Mouse (Mus musculus) stomach, postnatal 0 days (tissue): ENCODE data around the gene Bcl11a. TPM values are rescaled to one million over a fixed set of nuclear protein-coding genes. Genes with fewer than 3 reads are reported as not detected.

Experiments
- ATAC-seq: fragments of 200-750 bp; cut with Nextera tagmentation; 2 replicates; pipeline ENCODE4 v1.8.0; 2017; ENCODE audit not compliant: low FRiP score, low TSS enrichment
- DNase-seq: peaks from one replicate; pipeline ENCODE4 v3.0.0-alpha.2; 2016; ENCODE audit warnings: low spot score
- H3K27ac ChIP-seq: fragments of 300-500 bp; sonication (generic); replicated peaks from 2 replicates; pipeline ENCODE4 v1.5.1; 2014; ENCODE audit warnings: mild to moderate bottlenecking, control low read depth
- H3K27me3 ChIP-seq: fragments of 300-500 bp; sonication (generic); 2 replicates; pipeline ENCODE4 v1.6.1; 2014; ENCODE audit warnings: low read length; ENCODE audit not compliant: control insufficient read depth, insufficient read depth
- H3K36me3 ChIP-seq: fragments of 300-500 bp; sonication (generic); 2 replicates; pipeline ENCODE4 v1.6.1; 2014; ENCODE audit warnings: low read length, mixed read lengths; ENCODE audit not compliant: control insufficient read depth, insufficient read depth
- H3K4me1 ChIP-seq: fragments of 300-500 bp; sonication (generic); replicated peaks from 2 replicates; pipeline ENCODE4 v1.6.1; 2014; ENCODE audit warnings: antibody characterized with exemption; ENCODE audit not compliant: control insufficient read depth, insufficient read depth
- H3K4me2 ChIP-seq: fragments of 300-500 bp; sonication (generic); replicated peaks from 2 replicates; pipeline ENCODE4 v1.6.1; 2014; ENCODE audit warnings: low read depth, mild to moderate bottlenecking, control low read depth, moderate library complexity
- H3K4me3 ChIP-seq: fragments of 300-500 bp; sonication (generic); 2 replicates; pipeline ENCODE4 v1.5.1; 2014; ENCODE audit warnings: low read depth, low read length, control low read depth
- H3K9ac ChIP-seq: fragments of 300-500 bp; sonication (generic); 2 replicates; pipeline ENCODE4 v1.6.1; 2014; ENCODE audit warnings: mild to moderate bottlenecking, low read length, control low read depth, mixed read lengths
- H3K9me3 ChIP-seq: fragments of 300-500 bp; sonication (generic); 2 replicates; pipeline ENCODE4 v1.6.1; 2016; ENCODE audit warnings: low read length; ENCODE audit not compliant: control insufficient read depth
- CTCF ChIP-seq: IDR thresholded peaks from 2 replicates; pipeline ENCODE4 v1.5.1; 2016; ENCODE audit warnings: antibody characterized with exemption, low read depth, mild to moderate bottlenecking, moderate library complexity
- EP300 ChIP-seq: optimal IDR thresholded peaks from 2 replicates; pipeline ENCODE3; 2016; ENCODE audit warnings: antibody characterized with exemption
- WGBS: fragments of 180-500 bp; shearing (Covaris S2); extraction: QIAGEN DNeasy Blood & Tissue Kit; methylation state at CpG from one replicate; pipeline ENCODE4 v1.1.7; 2014; 5-methylcytosine and 5-hydroxymethylcytosine counted together
- polyA plus RNA-seq: library from polyadenylated mRNA; unstranded; fragments of >200 nt; fragmentation: Nextera tagmentation; extraction: Ambion mirVana; gene quantifications from 2 replicates; pipeline ENCODE4 v1.2.1, GENCODE M21; 2015

The Bcl11a gene
- polyA plus RNA-seq, 1 experiment from 2014 or later, result 10.5 TPM

DNA sequence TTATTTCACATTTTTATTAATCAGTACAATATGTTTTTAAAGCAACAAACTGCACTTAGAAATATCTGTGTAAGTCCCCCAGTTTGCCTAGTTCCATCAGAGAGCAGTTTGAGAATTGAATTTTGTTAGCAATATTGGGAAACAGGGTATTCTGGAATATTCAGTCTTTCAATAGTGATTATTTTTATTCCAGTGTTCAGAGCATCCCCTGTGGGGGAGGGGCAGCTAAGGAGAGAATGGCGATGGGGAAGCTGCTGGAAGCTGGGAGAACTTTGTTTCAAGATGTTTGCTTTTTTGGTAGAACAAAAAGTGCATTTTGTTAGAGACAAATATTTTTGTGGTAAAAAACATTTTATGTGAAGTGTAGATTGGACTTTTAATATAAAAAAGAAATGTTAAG is 18.7 kb upstream of the Bcl11a start:
- H3K27ac ChIP-seq, result no peak overlapping the region
- DNase-seq (no peak), ATAC-seq (no peak)
- H3K9me3 ChIP-seq, result no peaks in the 10 kb centered on the region
- no peaks in the 10 kb centered on the region for H3K36me3 ChIP-seq
- peaks cover 2% of the 10 kb centered on the region; the same call in 1 of the 2 replicates for H3K27me3 ChIP-seq
- 35% methylated on average over 1 of the region's 1 CpGs for WGBS
- H3K4me3 ChIP-seq, result no peak overlapping the region
- no peak overlapping the region for H3K4me2 ChIP-seq
- TF ChIP-seq CTCF (no peak), EP300 (no peak)
- no peaks in the 10 kb centered on the region for H3K4me1 ChIP-seq
- no peak overlapping the region for H3K9ac ChIP-seq

DNA sequence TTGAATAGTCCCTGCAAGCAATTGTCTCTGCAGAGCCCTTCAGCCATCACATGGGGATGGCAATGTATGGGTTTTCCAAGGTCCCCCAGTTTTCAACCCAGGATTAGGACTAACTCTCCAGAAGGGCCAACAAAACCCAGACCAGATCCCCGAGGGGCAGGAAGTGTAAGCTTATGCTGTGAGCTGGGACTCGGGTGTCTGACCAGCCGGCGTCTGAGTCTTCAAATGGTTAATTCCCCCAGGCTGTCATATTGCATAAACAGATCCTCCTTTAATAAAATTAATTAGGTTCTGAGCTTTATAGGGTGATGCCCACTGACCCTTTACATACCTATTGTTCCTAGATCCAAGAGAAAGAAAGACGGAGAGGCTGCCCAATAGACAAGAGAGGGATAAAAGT is 17.4 kb upstream of the Bcl11a start:
- WGBS, result 20% methylated on average over 5 of the region's 5 CpGs
- Histone ChIP-seq H3K4me2 (peak overlapping the region; percentile 42), H3K27me3 (peaks cover 2% of the 10 kb centered on the region; the same call in 1 of the 2 replicates), H3K4me3 (peak overlapping the region; percentile 21; the same call in 1 of the 2 replicates), H3K9ac (no peak overlapping the region), H3K9me3 (no peaks in the 10 kb centered on the region), H3K4me1 (no peaks in the 10 kb centered on the region), H3K36me3 (no peaks in the 10 kb centered on the region), H3K27ac (no peak overlapping the region)
- DNase-seq (no peak), ATAC-seq (no peak)
- no peak for TF ChIP-seq EP300
- TF ChIP-seq CTCF, result no peak

DNA sequence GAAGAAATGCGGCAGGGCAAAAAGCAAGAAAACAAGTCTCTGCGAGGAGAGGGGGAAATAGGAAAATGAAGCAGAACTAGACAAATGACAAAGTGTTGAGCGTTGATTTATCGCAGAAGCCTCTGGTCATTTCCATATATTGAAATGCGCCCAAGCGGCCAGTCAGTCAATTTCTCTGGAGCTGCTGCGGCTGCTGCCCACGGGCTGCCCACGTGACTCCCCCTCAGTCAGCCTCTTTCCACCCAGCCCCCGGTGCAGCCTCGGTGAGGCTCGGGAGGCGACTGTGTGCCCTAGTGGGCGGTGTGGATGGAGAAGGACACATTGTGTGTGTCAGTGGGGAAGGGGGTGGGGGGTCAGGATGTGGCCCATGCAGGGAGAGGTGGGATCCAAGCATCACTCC is 16.0 kb upstream of the Bcl11a start:
- Histone ChIP-seq H3K4me3 (peak overlapping the region; percentile 27), H3K4me1 (no peaks in the 10 kb centered on the region), H3K27ac (no peak overlapping the region), H3K36me3 (no peaks in the 10 kb centered on the region), H3K9me3 (no peaks in the 10 kb centered on the region), H3K4me2 (peak overlapping the region; percentile 53), H3K9ac (no peak overlapping the region), H3K27me3 (peaks cover 2% of the 10 kb centered on the region; the same call in 1 of the 2 replicates)
- TF ChIP-seq EP300 (no peak), CTCF (no peak)
- ATAC-seq (no peak), DNase-seq (peak; percentile 36)
- 3% methylated on average over 14 of the region's 14 CpGs for WGBS

DNA sequence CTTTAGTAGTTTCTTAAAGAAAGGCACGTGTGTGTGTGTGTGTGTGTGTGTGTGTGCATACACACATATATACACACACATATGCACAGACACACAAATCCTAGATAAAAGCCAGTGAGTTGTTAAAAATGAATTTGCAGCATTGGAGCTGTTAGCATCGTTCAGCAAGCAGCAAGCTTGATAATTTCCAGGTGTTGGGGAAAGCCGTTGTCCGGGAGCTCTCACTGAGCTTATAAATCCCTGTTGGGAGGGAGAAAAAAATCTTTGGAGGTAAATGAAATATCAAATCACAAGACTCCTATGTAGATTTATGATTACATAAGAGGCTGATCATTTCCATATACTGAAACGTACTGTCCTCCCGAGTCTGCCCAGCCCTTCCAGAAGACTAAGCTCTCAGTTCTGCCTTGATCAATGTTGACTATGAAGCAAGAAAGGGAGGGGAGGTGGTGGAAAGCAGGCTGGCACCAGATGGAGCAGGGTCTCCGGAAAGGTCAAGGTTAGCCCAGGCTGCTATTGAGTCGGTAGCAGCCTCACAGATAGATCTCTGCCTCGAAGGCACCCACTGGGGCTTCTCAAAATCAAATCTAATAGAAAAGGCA is 15.3 kb upstream of the Bcl11a start:
- ATAC-seq (no peak), DNase-seq (no peak)
- no peak for TF ChIP-seq CTCF
- TF ChIP-seq EP300, result no peak
- H3K9ac ChIP-seq, result no peak overlapping the region
- WGBS, result 30% methylated on average over 9 of the region's 9 CpGs
- H3K4me2 ChIP-seq, result no peak overlapping the region
- H3K27ac ChIP-seq, result no peak overlapping the region
- no peaks in the 10 kb centered on the region for H3K9me3 ChIP-seq
- H3K36me3 ChIP-seq, result no peaks in the 10 kb centered on the region
- H3K4me1 ChIP-seq, result no peaks in the 10 kb centered on the region
- H3K4me3 ChIP-seq, result no peak overlapping the region
- peaks cover 2% of the 10 kb centered on the region; the same call in 1 of the 2 replicates for H3K27me3 ChIP-seq

DNA sequence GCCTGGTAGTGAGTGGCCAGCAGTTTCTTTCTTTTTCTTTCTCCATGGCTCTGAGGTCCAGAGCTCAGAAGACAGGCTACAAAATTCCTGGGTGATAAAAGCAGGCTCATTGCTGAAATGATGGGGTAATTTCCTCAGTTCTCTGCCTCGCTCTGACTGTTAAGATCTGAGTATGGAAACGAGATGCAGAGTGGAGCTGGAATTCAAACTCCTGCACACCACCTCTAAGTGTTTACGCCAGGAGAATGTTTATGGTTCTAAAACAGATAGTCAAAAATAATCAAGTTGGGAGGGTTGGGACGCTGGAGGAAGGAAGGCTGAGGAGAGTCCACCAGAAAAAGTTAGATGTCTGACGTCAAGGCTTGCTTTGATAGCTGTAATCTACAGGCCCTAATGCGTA is 13.6 kb upstream of the Bcl11a start:
- TF ChIP-seq CTCF (no peak), EP300 (no peak)
- Histone ChIP-seq H3K4me2 (no peak overlapping the region), H3K27ac (no peak overlapping the region), H3K36me3 (no peaks in the 10 kb centered on the region), H3K4me3 (no peak overlapping the region), H3K4me1 (no peaks in the 10 kb centered on the region), H3K9me3 (no peaks in the 10 kb centered on the region), H3K9ac (no peak overlapping the region), H3K27me3 (peaks cover 2% of the 10 kb centered on the region; the same call in 1 of the 2 replicates)
- 73% methylated on average over 6 of the region's 6 CpGs for WGBS
- DNase-seq (no peak), ATAC-seq (no peak)

DNA sequence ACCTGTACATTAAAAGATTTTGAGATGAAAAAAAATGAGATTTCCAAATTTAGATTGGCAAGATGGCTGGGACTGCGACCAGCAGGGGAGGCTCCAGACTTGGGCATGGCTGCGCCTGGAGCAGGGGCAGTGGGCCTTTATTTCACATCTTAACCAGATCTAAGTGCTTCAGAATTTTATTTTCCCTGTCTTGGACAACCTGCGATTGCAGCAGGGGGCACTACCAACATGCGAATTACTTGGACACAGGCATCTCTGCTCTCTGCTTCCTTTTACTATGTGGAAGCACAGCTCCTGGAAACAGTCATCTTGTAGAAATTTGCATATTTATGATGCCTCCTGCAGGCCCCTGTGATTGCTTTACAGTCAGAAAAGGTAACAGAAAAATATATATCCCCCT is 12.5 kb upstream of the Bcl11a start:
- ATAC-seq (no peak), DNase-seq (peak; percentile 35)
- 49% methylated on average over 4 of the region's 4 CpGs for WGBS

More for the DNA sequence above, 12.5 kb upstream of the Bcl11a start:
- H3K9ac ChIP-seq, result no peak overlapping the region
- H3K36me3 ChIP-seq, result no peaks in the 10 kb centered on the region
- H3K4me3 ChIP-seq, result no peak overlapping the region
- peaks cover 2% of the 10 kb centered on the region; the same call in 1 of the 2 replicates for H3K27me3 ChIP-seq
- no peak overlapping the region for H3K27ac ChIP-seq
- no peaks in the 10 kb centered on the region for H3K4me1 ChIP-seq
- no peaks in the 10 kb centered on the region for H3K9me3 ChIP-seq
- no peak overlapping the region for H3K4me2 ChIP-seq
- TF ChIP-seq EP300 (no peak), CTCF (peak; percentile 61)
